Mouse (Mus musculus) ES-E14 (cell line): Measurements from ENCODE around the gene Sncb. TPM values are rescaled to one million over a fixed set of nuclear protein-coding genes. Genes with fewer than 3 reads are reported as not detected.
"Not testable (repeated sequence)": the region's sequence is repeated elsewhere in the genome, so short reads cannot be mapped to it uniquely, and the experiment has no call there.

Experiments used
- DNase-seq: peaks from one replicate; pipeline ENCODE4 v3.0.0-alpha.2; 2013; ENCODE audit warnings: low read depth, low spot score
- H3K27ac ChIP-seq: 2 replicates; pipeline ENCODE4 v1.5.1; 2012; ENCODE audit warnings: low read depth, mild to moderate bottlenecking, low read length, moderate library complexity, mixed read lengths; ENCODE audit not compliant: poor library complexity, insufficient read depth, severe bottlenecking
- H3K36me3 ChIP-seq: 2 replicates; pipeline ENCODE4 v1.6.1; 2012; ENCODE audit warnings: mild to moderate bottlenecking, low read length, moderate library complexity, mixed read lengths; ENCODE audit not compliant: control insufficient read depth, poor library complexity, insufficient read depth, severe bottlenecking
- H3K4me1 ChIP-seq, 2 experiments: fragments of 150-350 bp in 1 of 2; sonication (generic) in 1 of 2; 2 replicates each; pipeline ENCODE4 v1.6.1; 2012; ENCODE audit warnings: low read length in 2 of 2, mild to moderate bottlenecking in 1 of 2, mixed read lengths in 1 of 2; ENCODE audit not compliant: control insufficient read depth in 2 of 2, insufficient read depth in 2 of 2, poor library complexity in 1 of 2
- H3K4me3 ChIP-seq, 2 experiments: fragments of 150-350 bp in 1 of 2; sonication (generic) in 1 of 2; 2 replicates each; pipeline ENCODE4 v1.5.1; 2012; ENCODE audit warnings: low read length in 2 of 2, low read depth in 1 of 2, mild to moderate bottlenecking in 1 of 2, mixed read lengths in 1 of 2; ENCODE audit not compliant: insufficient read depth in 1 of 2, poor library complexity in 1 of 2, severe bottlenecking in 1 of 2
- H3K9ac ChIP-seq: 2 replicates; pipeline ENCODE4 v1.6.1; 2012; ENCODE audit warnings: low read depth, mild to moderate bottlenecking, low read length, mixed read lengths; ENCODE audit not compliant: poor library complexity, insufficient read depth, severe bottlenecking
- H3K9me3 ChIP-seq: fragments of 150-350 bp; sonication (generic); 2 replicates; pipeline ENCODE4 v1.6.1; 2012; ENCODE audit warnings: low read depth, mild to moderate bottlenecking, low read length; ENCODE audit not compliant: control insufficient read depth, insufficient read depth
- CHD2 ChIP-seq: IDR thresholded peaks from 2 replicates; pipeline ENCODE4 v1.6.1; 2014; ENCODE audit warnings: mild to moderate bottlenecking, low read depth, low read length, inconsistent platforms
- HCFC1 ChIP-seq: IDR thresholded peaks from 2 replicates; pipeline ENCODE4 v1.6.1; 2012; ENCODE audit warnings: low read length, inconsistent platforms, borderline replicate concordance; ENCODE audit not compliant: insufficient read depth
- MAFK ChIP-seq: IDR thresholded peaks from 2 replicates; pipeline ENCODE4 v1.6.1; 2014; ENCODE audit warnings: mild to moderate bottlenecking, low read depth, low read length, inconsistent platforms; ENCODE audit not compliant: insufficient read depth
- ZC3H11A ChIP-seq: IDR thresholded peaks from 2 replicates; pipeline ENCODE4 v1.6.1; 2012; ENCODE audit warnings: low read depth, mild to moderate bottlenecking, inconsistent platforms, low read length, borderline replicate concordance
- ZNF384 ChIP-seq: IDR thresholded peaks from 2 replicates; pipeline ENCODE4 v1.6.1; 2012; ENCODE audit warnings: low read depth, low read length, inconsistent platforms
- in situ Hi-C, 2 experiments: fragments of 600-800 bp; cut with MboI; formaldehyde crosslinking; loops; one replicate each; pipeline ENCODE4 v1.15.1; 2025; ENCODE audit warnings: low sequenced_read_pairs in 2 of 2, inconsistent platforms in 1 of 2; ENCODE audit not compliant: unreplicated experiment in 2 of 2
- total RNA-seq: library from RNA; depleted of rRNA; stranded (reverse); fragments of 300-350 nt; gene quantifications from 2 replicates; pipeline ENCODE4 v1.2.3, GENCODE M21; 2012

The Sncb gene
- total RNA-seq, 1 experiment = not detected

GRCm38 (mm10) chr13:54788740-54789560 is 22.6 kb upstream of the Sncb start, which contains the start of gene Tspan17:
TSS of gene Tspan17 (plus strand) at chr13:54789377.
- H3K9ac ChIP-seq = peak within 1 kb of the TSS; percentile 72
- peaks cover 4 to 28% of the 10 kb centered on the region in 2 experiments; a peak in 2 of 4 replicates for H3K4me1 ChIP-seq
- H3K4me3 ChIP-seq = peak within 1 kb of the TSS; percentile 79 to 95
- in situ Hi-C loops = no loop called here
- TF ChIP-seq ZNF384 (peak; percentile 94), HCFC1 (no peak), ZC3H11A (no peak)
- peak; percentile 100 for DNase-seq
- H3K36me3 ChIP-seq = no peaks in the 10 kb centered on the region
- peak within 1 kb of the TSS; percentile 70 for H3K27ac ChIP-seq
- no peaks in the 10 kb centered on the region for H3K9me3 ChIP-seq

GRCm38 (mm10) chr13:54787591-54787990 is 21.2 kb upstream of the Sncb start:
- H3K4me3 ChIP-seq, in situ Hi-C loops, H3K9me3 ChIP-seq, H3K27ac ChIP-seq, H3K9ac ChIP-seq, DNase-seq, H3K36me3 ChIP-seq: not testable (repeated sequence)
- H3K4me1 ChIP-seq = peaks cover 4 to 28% of the 10 kb centered on the region in 2 experiments; a peak in 2 of 4 replicates

- Histone ChIP-seq H3K36me3 (no peaks in the 10 kb centered on the region), H3K4me1 (peaks cover 2 to 17% of the 10 kb centered on the region in 2 experiments; a peak in 2 of 4 replicates), H3K9ac (no peak within 1 kb of the TSS), H3K27ac (peak within 1 kb of the TSS; percentile 3; the same call in 1 of the 2 replicates), H3K9me3 (no peaks in the 10 kb centered on the region), H3K4me3 (no peak within 1 kb of the TSS)
- TF ChIP-seq ZC3H11A (no peak), HCFC1 (no peak), ZNF384 (no peak), CHD2 (no peak), MAFK (no peak)
- DNase-seq = no peak
- in situ Hi-C loops = no loop called here
Observed at GRCm38 (mm10) chr13:54783698-54784097, 17.3 kb upstream of the Sncb start, which contains the start of gene Eif4e1b. TSS of gene Eif4e1b (plus strand) at chr13:54783998.

DNA sequence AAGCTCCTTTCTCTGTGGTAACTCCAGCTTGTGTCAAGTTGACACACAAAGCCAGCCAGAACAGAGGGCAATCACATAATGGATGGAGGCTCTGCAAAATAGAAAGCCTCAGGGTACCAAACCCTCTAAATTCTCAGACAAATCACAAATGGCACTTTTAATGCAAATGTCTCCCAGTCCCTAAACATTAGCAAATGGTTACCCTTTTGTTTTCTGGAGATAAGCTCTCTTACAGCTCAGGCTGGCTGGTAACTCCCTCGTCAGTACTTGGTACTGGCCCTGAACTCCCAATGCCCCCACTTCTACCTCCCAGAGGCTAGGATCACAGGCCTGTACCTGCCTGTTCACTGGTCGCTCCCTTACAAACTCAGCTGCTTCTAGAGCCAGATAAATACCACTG is 16.8 kb upstream of the Sncb start:
- Histone ChIP-seq H3K9me3 (no peaks in the 10 kb centered on the region), H3K4me1 (peaks cover 0 to 13% of the 10 kb centered on the region in 2 experiments; a peak in 2 of 4 replicates), H3K4me3 (no peak overlapping the region), H3K9ac (no peak overlapping the region), H3K36me3 (no peaks in the 10 kb centered on the region), H3K27ac (no peak overlapping the region)
- in situ Hi-C loops = no loop called here
- no peak for TF ChIP-seq ZC3H11A
- no peak for TF ChIP-seq MAFK
- no peak for TF ChIP-seq HCFC1
- TF ChIP-seq ZNF384 = no peak
- TF ChIP-seq CHD2 = no peak
- DNase-seq = peak; percentile 61
